Mouse (Mus musculus) A20 (cell line): ENCODE results near the gene Ccdc13.
A peak's percentile ranks its signal among the peaks of the same experiment; 100 is the strongest.

Source experiments
- DNase-seq: peaks from one replicate; pipeline ENCODE4 v3.0.0-alpha.2; 2011; ENCODE audit warnings: low read depth, low spot score

The Ccdc13 gene

DNA sequence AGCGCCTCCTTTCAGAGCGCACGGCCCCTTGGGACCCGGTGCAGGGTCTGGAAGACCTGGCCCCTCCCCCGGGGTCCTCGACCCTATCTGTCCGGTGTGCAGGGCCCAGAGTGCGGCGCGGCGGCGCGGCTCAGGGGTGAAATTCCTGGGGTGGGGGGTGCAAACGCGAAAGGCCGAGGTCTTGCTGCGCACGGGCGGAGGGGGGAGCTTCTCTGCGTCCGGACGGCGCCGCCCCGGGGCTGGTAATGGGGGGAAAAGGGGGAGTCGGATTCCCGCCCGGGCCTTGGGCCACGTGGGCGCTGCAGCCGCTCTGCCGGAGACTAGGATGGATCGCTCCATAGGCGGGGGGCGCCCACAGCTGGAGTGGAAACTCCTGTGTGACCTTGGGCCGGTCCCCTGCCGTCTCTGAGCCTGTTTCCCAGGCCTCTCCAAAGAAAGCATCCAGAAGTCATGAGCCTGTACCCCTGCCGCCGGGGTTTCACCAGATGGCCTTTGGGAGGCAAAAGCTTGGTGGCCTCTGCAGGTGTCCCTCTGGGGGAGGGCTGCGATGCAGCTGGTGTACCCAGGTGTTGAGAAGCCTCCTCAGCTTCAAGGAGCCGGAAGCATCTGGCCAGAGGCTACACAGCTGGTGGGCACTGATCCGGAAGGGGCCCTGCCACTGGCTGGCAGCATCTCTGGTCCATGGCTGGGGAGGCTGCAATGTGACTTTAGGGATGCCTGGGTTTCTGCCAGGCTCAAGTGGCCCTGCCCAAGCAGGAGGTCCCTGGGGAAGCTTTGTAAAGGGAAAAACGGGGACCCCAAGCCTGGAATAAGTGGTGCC is 78.8 kb downstream of the Ccdc13 start:
- peak; percentile 77 for DNase-seq

DNA sequence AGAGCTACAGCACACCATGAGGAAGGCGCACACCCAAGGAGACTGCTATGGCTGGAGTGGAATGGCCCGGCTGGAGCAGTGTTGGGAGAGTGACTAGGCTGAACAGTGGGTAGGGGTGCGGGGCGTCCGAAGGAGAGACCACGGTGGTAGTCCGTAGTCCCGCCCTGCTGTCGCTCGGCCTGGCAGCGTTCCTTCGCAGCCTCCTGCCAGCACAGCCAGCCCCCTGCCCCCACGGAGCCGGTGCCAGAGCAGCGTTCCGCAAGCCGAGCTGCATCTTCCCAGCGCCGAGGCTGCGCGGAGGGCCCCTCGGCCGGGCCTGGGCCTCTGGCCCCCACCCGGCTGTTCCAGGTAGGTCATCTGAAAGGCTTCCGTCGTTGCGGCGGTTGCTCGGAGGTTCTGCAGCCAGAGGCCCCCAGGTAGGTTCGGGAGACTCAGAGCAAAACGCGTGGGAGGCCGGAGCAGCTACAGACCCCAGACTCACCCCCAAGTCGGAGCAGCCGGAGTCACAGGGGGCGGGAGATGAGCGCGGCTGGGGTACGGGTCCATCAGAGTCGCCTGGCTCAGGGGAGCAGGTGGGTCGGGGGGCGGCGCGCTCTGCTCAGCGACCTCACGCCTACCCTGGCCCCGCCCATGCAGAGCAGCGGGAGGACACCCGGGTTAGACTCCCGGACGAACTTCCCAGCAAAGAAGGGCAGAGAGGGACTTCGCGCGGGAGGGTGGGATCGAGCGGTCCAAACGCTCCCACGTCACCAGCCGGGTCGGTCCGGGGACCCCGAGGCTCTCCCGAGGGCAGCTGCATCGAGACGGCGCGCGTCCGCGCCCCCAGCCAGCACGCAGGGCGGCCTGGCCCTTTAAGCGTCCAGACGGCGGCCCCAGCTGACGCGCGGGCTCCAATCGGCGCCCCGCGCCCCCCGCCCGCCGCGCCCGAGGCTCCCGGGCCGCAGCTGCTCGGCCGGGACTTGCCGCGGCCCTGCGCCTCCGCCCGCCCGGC is 79.9 kb downstream of the Ccdc13 start, which contains the start of gene Zfp651:
Gene Zfp651, plus strand, starts transcription at position 240 of the 991 bp plus-strand sequence.
- DNase-seq: no peak

GRCm38 (mm10) chr9:121757835-121758814 is 81.1 kb downstream of the Ccdc13 start:
- peak; percentile 22 for DNase-seq

GRCm38 (mm10) chr9:121757432-121757831 is 81.8 kb downstream of the Ccdc13 start:
- peak; percentile 9 for DNase-seq

- DNase-seq: no peak
Measured at GRCm38 (mm10) chr9:121756785-121757184, 82.5 kb downstream of the Ccdc13 start.

- no peak for DNase-seq
Measured at GRCm38 (mm10) chr9:121754624-121755023, 84.6 kb downstream of the Ccdc13 start.

GRCm38 (mm10) chr9:121752774-121753173 is 86.5 kb downstream of the Ccdc13 start:
- DNase-seq: no peak
